Mouse (Mus musculus) thymus, adult 2 months (tissue): ENCODE results near the gene Stra6. TPM values are rescaled to one million over a fixed set of nuclear protein-coding genes. Genes with fewer than 3 reads are reported as not detected.

Source experiments
- DNase-seq: peaks from one replicate; pipeline ENCODE4 v3.0.0; 2021
- H3K27ac ChIP-seq: fragments of 200-500 bp; 2 replicates; pipeline ENCODE4 v1.5.1; 2012; ENCODE audit warnings: low read length, control low read depth; ENCODE audit not compliant: control insufficient read depth, insufficient read depth
- H3K27me3 ChIP-seq: fragments of 200-500 bp; 2 replicates; pipeline ENCODE4 v1.6.1; 2012; ENCODE audit warnings: mild to moderate bottlenecking, low read length, moderate library complexity, mixed read lengths; ENCODE audit not compliant: control insufficient read depth, insufficient read depth
- H3K36me3 ChIP-seq: fragments of 200-500 bp; 2 replicates; pipeline ENCODE4 v1.6.1; 2012; ENCODE audit warnings: mild to moderate bottlenecking, low read length, moderate library complexity; ENCODE audit not compliant: control insufficient read depth, insufficient read depth
- H3K4me1 ChIP-seq: fragments of 200-500 bp; replicated peaks from 2 replicates; pipeline ENCODE4 v1.6.1; 2012; ENCODE audit warnings: low read length; ENCODE audit not compliant: control insufficient read depth, insufficient read depth
- H3K4me3 ChIP-seq: fragments of 200-500 bp; 2 replicates; pipeline ENCODE4 v1.5.1; 2012; ENCODE audit warnings: mild to moderate bottlenecking, low read length, control low read depth, moderate library complexity; ENCODE audit not compliant: control insufficient read depth, insufficient read depth
- CTCF ChIP-seq: fragments of 200-500 bp; IDR thresholded peaks from 2 replicates; pipeline ENCODE4 v1.5.1; 2012; ENCODE audit warnings: mild to moderate bottlenecking, control low read depth, low read length, moderate library complexity, borderline replicate concordance; ENCODE audit not compliant: control insufficient read depth, poor library complexity, insufficient read depth; ENCODE audit errors: extremely low read depth
- POLR2A ChIP-seq: fragments of 200-500 bp; IDR thresholded peaks from 2 replicates; pipeline ENCODE4 v1.6.1; 2012; ENCODE audit warnings: mild to moderate bottlenecking, low read length, control low read depth, moderate library complexity; ENCODE audit not compliant: control insufficient read depth, poor library complexity, insufficient read depth; ENCODE audit errors: extremely low read depth
- WGBS: fragments of 180-500 bp; shearing (Covaris S2); methylation state at CpG from one replicate; pipeline ENCODE4 v1.1.7; 2018; 5-methylcytosine and 5-hydroxymethylcytosine counted together
- polyA plus RNA-seq: library from polyadenylated mRNA; depleted of rRNA; stranded (reverse); fragments of >200 nt; gene quantifications from 2 replicates; pipeline ENCODE4 v1.2.3, GENCODE M21; 2012; rRNA removed

The Stra6 gene
- polyA plus RNA-seq, 1 experiment, result 6.1 TPM

DNA sequence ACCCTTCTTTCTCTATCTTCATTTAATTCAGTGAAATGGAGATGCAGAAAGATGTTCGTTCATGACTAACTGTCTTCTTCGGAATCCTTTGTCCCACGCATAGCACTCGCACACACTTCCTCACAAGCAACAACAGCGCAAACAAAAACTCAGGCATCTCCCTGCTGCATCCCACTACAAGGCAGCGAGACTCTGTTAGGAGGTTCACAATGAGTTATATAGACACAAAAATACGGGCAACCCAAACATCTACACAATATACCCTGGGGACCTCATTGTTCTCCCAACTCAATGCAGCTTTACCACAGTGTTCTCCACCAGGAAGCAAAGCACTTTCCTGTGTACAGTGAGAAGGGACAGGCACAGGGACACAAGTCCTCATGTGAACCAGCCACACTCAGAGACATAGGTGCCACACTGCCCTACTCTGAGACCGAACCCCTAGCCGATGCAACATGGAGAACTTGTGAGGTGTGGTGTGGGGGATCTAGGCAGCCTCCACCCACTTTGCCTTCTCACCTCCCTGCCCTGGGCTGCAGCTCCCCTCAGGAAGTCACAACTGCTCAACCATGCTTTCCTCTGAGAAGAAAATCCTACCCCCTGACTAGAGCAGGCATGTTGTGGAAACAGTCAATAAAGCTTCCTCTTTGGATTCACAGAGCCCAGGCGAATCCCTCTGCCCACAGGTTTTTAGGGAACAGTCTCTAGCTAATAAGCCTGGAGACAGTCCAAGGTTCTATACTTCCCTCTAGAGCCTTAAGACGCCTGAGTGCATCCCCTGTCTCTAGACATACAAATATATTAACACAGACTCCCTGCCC is 136.9 kb downstream of the Stra6 start:
- Histone ChIP-seq H3K27ac (no peak overlapping the region), H3K27me3 (peaks cover 36% of the 10 kb centered on the region; the same call in 1 of the 2 replicates), H3K4me3 (no peak overlapping the region), H3K36me3 (no peaks in the 10 kb centered on the region), H3K4me1 (peaks cover 17% of the 10 kb centered on the region; the same call in 1 of the 2 replicates)
- DNase-seq, result no peak
- WGBS, result 14% methylated on average over 11 of the region's 11 CpGs
- TF ChIP-seq CTCF (no peak), POLR2A (no peak)

DNA sequence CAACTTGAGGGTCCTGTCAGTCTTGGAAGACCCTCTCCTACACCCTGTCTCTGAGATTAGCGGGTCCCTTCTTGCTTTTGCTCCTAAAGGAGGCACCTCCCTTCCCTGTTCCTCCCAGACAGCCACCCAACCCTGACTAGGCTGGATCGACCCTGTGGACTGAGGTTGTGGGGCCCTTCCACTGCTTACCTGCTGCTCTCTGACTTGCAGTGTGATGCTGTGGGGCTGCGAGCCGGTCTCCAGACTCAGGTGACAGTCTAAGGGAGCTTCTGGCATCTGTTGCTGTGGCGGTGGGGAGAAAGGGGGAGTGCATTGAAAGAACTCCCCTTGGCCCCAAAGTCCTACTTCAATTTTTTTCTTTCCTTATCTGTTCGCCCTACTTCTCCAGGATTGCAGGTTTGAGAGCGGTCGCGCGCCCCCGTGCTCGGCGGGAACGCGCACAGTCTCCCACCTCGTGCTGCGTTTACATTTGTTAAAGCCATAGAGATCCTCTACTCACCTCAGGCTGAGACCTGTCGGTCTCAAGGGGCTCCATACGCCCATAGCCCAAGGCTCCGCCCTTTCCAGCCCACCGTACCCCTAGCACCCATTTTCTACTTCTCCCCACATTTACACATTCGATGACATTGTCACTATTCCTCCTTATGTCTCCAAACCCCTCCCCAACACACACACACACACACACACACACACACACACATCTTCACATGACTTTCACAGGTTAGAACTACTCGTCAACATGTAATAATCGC is 137.7 kb downstream of the Stra6 start:
- TF ChIP-seq CTCF (no peak), POLR2A (no peak)
- H3K27ac ChIP-seq, result no peak overlapping the region
- WGBS, result 10% methylated on average over 24 of the region's 24 CpGs
- H3K27me3 ChIP-seq, result peaks cover 36% of the 10 kb centered on the region; the same call in 1 of the 2 replicates
- peaks cover 17% of the 10 kb centered on the region; the same call in 1 of the 2 replicates for H3K4me1 ChIP-seq
- DNase-seq, result no peak
- no peaks in the 10 kb centered on the region for H3K36me3 ChIP-seq
- H3K4me3 ChIP-seq, result no peak overlapping the region

DNA sequence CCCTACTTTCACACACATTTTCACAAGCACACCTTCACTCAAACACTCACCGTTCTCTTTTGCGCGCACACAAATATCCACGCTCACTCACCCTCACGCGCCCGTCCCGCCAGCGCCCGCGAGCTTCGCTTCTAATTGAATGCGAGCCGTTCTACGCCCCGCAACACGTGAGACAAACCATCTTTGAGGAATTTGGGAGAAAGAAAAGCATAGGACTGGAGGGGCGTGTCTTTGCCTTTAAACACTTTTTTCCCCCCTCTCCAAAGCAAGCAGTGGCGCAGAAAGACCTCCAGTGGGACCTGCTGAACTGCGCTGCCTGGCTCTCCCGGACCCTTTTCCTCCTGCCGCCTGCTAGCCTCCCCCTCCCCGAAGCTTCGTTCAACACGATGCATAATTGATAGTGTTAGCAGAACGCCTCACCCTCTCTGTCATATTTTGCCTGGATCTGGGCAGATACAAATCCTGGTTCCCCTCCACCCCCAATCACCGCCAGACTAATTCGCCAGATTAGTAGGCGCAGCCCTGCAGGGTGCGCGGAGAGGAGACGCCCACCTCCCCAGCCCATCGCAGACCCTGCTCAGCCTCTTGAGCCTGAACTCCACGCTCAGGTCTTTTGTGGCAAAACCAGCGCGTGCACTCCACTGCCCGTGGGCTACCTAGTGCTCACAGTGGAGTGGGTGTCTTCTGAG is 138.4 kb downstream of the Stra6 start:
- 14% methylated on average over 37 of the region's 37 CpGs for whole genome bisulfite sequencing
- no peak for DNase-seq
- Histone ChIP-seq H3K27me3 (peaks cover 35% of the 10 kb centered on the region; the same call in 1 of the 2 replicates), H3K4me1 (peaks cover 17% of the 10 kb centered on the region; the same call in 1 of the 2 replicates), H3K36me3 (no peaks in the 10 kb centered on the region), H3K27ac (no peak overlapping the region), H3K4me3 (no peak overlapping the region)
- TF ChIP-seq POLR2A, result no peak
- TF ChIP-seq CTCF, result no peak

DNA sequence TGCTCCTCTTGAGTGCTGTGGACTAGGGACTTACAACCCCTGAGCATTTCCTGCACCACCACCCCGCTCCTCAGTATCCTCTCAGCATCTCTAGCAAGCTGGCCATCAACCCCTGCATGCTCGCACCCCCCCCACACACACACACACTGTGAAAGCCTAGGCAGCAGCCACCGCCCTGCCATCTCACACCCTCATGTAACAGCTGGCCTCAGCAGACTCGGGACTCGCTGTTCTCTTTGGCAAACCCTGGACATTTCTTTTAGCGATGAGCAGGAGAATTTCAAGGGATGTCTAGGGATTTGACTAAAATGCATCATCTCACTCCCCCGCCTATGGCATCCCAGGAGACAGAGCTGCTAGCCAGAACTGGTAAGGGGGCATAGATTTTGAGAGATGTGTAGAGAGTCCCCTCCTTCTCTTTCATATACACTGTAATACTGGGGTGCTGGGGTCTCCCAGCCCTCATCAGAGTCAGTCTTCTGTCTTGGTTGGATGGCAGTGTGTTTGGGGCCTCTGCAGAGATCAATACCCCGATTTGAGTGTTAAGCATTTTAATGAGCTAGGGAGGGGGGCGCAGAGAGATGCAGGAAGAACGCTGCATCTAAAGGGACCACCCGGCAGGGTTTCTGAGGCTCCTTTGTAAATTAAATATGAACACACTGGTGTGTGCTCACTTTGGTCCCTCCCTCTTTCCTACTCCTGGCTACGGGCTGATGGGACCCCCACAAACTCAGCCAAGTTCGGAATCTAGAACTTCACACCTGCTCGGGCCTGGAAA is 139.3 kb downstream of the Stra6 start:
- Histone ChIP-seq H3K4me1 (peaks cover 9% of the 10 kb centered on the region; the same call in 1 of the 2 replicates), H3K27me3 (peaks cover 27% of the 10 kb centered on the region; the same call in 1 of the 2 replicates), H3K36me3 (no peaks in the 10 kb centered on the region), H3K27ac (no peak overlapping the region), H3K4me3 (no peak overlapping the region)
- TF ChIP-seq CTCF (no peak), POLR2A (no peak)
- no peak for DNase-seq
- 19% methylated on average over 14 of the region's 14 CpGs for whole genome bisulfite sequencing

Other genes with a start within 250 kb of the Stra6 start
- 68.0 and 70.3 TPM in 2 replicates for gene Arid3b, start 227.0 kb upstream of the Stra6 start, polyA plus RNA-seq
- gene Ubl7, start 152.8 kb upstream of the Stra6 start, polyA plus RNA-seq, result 182 and 201 TPM in 2 replicates
- 81.6 and 85.6 TPM in 2 replicates for gene Sema7a, start 123.7 kb upstream of the Stra6 start, polyA plus RNA-seq
- gene Cyp11a1, start 57.4 kb upstream of the Stra6 start, polyA plus RNA-seq, result 0.84 and 1.3 TPM in 2 replicates
- gene Ccdc33, start 55.0 kb downstream of the Stra6 start, polyA plus RNA-seq, result 0.94 and 1.2 TPM in 2 replicates
- 25.3 and 32.2 TPM in 2 replicates for gene Islr, start 140.5 kb downstream of the Stra6 start, polyA plus RNA-seq
- 0.50 and 1.4 TPM in 2 replicates for gene Islr2, start 140.5 kb downstream of the Stra6 start, polyA plus RNA-seq
- gene Pml, start 186.0 kb downstream of the Stra6 start, polyA plus RNA-seq, result 74.1 and 83.0 TPM in 2 replicates
- gene Stoml1, start 189.4 kb downstream of the Stra6 start, polyA plus RNA-seq, result 67.4 and 71.5 TPM in 2 replicates
- gene Loxl1, start 249.4 kb downstream of the Stra6 start, polyA plus RNA-seq, result 12.5 and 19.0 TPM in 2 replicates